Mouse (Mus musculus) duodenum, adult 2 months (tissue): Measurements from ENCODE around the gene Rbm11. TPM values are rescaled to one million over a fixed set of nuclear protein-coding genes. Genes with fewer than 3 reads are reported as not detected.

Source experiments
- polyA plus RNA-seq: library from polyadenylated mRNA; depleted of rRNA; stranded (reverse); fragments of >200 nt; gene quantifications from 2 replicates; pipeline ENCODE4 v1.2.3, GENCODE M21; 2012; ENCODE audit warnings: low replicate concordance; rRNA removed

The Rbm11 gene
- polyA plus RNA-seq, result not detected in 2 replicates

DNA sequence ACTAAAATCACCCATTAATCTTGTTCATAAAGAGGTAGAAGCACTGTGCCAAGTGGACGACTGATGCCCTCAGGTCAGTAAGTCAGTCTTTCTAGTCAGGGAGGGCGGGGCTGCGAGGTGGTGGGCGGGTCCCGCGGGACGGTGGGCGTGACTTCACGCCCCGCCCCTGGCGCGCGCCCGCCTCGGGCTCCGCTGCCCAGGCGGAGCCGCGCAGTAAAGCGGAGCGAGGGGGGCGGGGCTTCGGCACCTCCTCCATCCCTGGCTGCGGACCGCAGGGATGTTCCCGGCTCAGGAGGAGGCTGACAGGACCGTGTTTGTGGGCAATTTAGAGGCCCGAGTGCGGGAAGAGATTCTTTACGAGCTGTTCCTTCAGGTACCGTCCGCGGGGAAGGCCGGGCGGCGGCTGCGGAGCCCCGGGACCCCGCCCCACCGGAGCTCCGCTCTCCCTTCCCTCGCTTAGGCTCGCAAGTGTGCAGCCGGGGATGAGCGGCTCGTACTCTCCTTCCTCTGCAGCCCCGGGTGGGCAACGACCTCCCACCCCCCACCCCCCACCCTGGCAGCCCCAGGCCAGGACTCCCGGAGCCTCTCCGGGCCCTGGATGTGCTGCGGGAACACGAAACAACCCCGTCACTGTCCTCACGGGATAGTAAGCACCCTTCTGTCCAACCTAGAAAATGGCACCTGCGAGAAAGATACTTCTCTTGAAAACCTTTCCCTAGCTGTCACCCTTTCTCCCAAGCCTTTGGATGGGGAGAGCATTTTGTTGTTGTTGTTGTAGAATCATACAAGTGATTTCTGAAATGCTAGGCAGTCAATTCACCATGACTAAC is at the start of gene Rbm11:
Gene Rbm11 (plus strand): TSS at position 174 of the 830 bp plus-strand sequence.

DNA sequence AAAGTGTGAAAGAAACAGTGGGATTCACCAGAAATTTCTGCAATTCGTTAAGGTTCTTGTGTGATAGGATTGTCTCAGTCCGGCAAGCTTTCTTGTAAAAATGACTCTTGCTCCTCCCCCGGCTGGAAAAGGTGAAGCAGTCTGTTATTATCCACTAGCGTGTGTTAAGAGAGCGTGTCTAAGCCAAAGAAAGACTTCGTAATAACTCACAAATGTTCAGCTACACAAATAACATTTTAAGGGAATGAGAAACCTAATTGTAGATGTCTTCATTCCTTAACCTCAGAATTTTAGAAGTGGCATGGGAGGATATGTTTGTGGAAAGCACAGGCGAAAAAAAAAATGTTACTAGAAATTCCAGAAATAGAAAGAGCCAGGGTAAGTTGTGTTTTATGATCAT is 6.7 kb upstream of the Rbm11 start, which contains the start of gene Lipi:
Gene Lipi (minus strand): TSS at position 101 of the 400 bp plus-strand sequence.

Other genes starting within 250 kb of the Rbm11 start
- not detected in 2 replicates for gene Lipi, start 6.8 kb upstream of the Rbm11 start, polyA plus RNA-seq
- gene Hspa13, start 174.3 kb downstream of the Rbm11 start, polyA plus RNA-seq, result 0.36 and 0.46 TPM in 2 replicates